Mouse (Mus musculus): ENCODE data around the gene Tmprss4. TPM values are rescaled to one million over a fixed set of nuclear protein-coding genes. Genes with fewer than 3 reads are reported as not detected.

Gene Tmprss4
- polyA plus RNA-seq, 1 experiment from 2014 or later, result not detected

DNA sequence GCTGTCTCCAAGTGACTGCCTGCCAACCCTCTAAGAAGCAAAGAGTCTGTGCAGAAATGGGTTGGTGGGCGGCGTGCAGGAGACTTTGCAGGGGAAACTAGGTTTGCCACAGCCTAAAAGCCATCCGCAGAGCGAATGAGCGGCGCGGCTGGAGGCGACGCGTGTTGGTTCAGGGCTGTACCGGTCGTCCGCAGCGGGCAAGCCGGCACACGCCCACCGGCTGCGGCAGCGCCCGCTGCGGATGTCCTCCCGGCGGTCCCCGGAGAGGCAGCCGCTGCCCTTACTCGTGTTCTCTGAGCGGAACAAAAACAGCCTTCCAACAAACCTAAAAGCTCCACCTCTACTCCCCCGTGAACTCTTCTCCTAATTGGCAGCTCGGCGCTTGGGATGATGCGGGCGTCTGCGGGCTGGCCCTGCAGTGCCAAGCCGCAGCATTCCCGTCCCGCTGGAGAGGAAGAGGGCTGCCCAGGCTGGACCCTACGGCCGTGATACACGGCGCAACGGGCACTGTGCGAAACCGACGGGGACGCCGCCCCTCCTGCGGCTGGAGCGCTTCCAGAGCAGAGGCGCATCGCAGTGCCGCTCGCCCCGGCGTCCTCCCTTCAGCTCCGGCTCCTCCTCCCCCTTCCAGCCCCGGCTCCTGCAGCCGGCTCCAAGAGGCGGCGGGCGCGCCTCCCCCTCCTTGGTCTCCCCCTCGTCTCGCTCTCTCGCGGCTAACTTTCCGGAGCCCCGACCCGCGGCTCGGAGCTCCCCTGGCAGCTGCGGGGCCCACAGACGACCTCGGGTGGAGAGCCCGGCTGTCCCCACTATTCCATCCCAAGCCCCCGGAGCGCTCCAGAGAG lies 65.5 kb downstream of the Tmprss4 start, which contains the start of gene Scn4b:
Gene Scn4b, plus strand, starts transcription at position 205 of the 842 bp plus-strand sequence.
- DNase-seq (ENCODE audit: low read depth, low spot score) (no peak), ATAC-seq (no peak)
- ChIA-PET CTCF (no interaction called here), POLR2A (no interaction called here)
- in situ Hi-C loops (cut with MboI; ENCODE audit: low pct_unique_long_range_greater_than_20kb), result loop anchor here (25.0 kb wide), 2 partner anchors 301 to 476 kb away; partner anchors contain the start of gene Treh
- TF ChIP-seq CTCF (IDR thresholded peaks at IDR 0.05), result no peak
- H3K27me3 ChIP-seq, result peaks cover 78% of the 10 kb centered on the region

- ATAC-seq (no peak), DNase-seq (ENCODE audit: low read depth, low spot score) (no peak)
- in situ Hi-C loops (cut with MboI; ENCODE audit: low pct_unique_long_range_greater_than_20kb), result loop anchor here (25.0 kb wide), 2 partner anchors 299 to 474 kb away; partner anchors contain the start of gene Treh
- ChIA-PET POLR2A (no interaction called here), CTCF (no interaction called here)
- TF ChIP-seq CTCF (IDR thresholded peaks at IDR 0.05), result no peak
- peaks cover 75% of the 10 kb centered on the region for H3K27me3 ChIP-seq
Observed at GRCm38 (mm10) chr9:45136442-45137169, 67.3 kb downstream of the Tmprss4 start.

DNA sequence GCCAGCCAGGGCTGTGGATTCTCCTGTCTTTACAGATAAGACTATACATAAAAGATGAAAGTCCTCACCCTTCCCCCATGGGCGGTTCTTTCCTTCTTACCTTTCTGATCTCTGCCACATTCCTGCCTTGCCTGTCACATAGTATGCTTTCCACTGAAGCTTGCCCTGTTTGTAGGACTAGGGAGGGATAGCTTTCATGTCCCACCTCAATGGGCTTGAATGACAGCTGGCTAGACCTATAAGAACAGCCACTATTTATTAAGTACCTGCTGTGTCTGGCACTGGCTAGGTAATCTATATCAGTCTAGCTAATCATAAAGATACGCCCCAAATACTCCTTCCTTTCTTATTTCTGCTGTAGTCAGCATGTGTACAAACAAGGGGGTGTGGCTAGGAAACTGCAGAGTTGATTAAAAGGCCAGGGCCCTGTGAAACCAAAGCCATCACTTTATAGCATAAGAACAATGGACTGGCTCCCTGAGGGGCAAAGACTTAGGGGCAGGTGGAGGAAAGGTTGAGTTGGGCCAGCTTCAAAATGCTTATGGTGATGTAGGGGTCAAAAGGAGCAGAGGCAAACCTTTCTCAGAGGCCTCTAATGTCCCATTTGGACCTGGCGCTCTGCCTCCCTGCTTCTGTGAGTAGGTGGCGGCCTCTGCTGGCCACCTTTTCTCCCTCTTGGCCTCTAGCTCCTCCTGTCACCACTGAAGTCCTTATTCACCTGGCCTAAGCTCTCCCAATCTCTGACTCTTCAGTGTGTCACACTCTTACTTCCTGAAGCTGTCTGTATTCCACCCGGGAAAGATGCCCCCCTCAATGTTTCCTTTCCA lies 70.2 kb downstream of the Tmprss4 start:
- peaks cover 56% of the 10 kb centered on the region for H3K27me3 ChIP-seq
- CTCF ChIA-PET, result interaction anchor here (1.1 to 1.9 kb wide), 3 partner anchors 11 to 13 kb away, joined by 3 to 5 read pairs (median 3); no protein-coding TSS in a partner anchor
- POLR2A ChIA-PET, result no interaction called here
- in situ Hi-C loops (cut with MboI; ENCODE audit: low pct_unique_long_range_greater_than_20kb), result loop anchor here (25.0 kb wide), 2 partner anchors 296 to 471 kb away; partner anchors contain the start of gene Treh
- no peak for TF ChIP-seq CTCF (IDR thresholded peaks at IDR 0.05)
- no peak for DNase-seq (ENCODE audit: low read depth, low spot score)
- no peak for ATAC-seq

GRCm38 (mm10) chr9:45130119-45130518 lies 73.8 kb downstream of the Tmprss4 start:
- H3K27me3 ChIP-seq, result peaks cover 31% of the 10 kb centered on the region
- ChIA-PET POLR2A (no interaction called here), CTCF (no interaction called here)
- no peak for TF ChIP-seq CTCF (IDR thresholded peaks at IDR 0.05)
- DNase-seq (ENCODE audit: low read depth, low spot score) (no peak), ATAC-seq (no peak)
- in situ Hi-C loops (cut with MboI; ENCODE audit: low pct_unique_long_range_greater_than_20kb), result loop anchor here (25.0 kb wide), 2 partner anchors 293 to 468 kb away; partner anchors contain the start of gene Treh

DNA sequence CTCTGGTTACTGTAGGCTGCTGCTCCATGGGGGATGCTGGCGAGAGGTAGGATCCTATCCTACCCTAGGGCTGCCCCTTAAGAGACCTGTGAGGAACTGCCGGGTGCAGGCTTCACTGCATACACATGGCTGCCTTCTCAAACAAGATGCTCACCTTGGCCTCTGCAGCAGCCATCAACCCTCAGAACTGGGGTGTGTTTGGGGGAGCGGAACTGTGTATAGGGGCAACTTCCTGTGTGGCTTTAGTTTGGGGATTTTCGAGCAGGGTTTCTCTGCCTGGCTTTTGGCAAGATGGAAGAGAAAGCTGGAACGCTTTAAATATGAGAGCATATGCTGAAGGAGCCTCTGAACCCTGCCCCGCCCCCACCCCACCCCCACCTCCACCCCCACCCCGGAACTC lies 77.0 kb downstream of the Tmprss4 start:
- ChIA-PET CTCF (no interaction called here), POLR2A (no interaction called here)
- in situ Hi-C loops (cut with MboI; ENCODE audit: low pct_unique_long_range_greater_than_20kb), result loop anchor here (25.0 kb wide), 2 partner anchors 290 to 465 kb away; partner anchors contain the start of gene Treh
- TF ChIP-seq CTCF (IDR thresholded peaks at IDR 0.05), result no peak
- peaks cover 32% of the 10 kb centered on the region for H3K27me3 ChIP-seq
- no peak for DNase-seq (ENCODE audit: low read depth, low spot score)
- no peak for ATAC-seq

DNA sequence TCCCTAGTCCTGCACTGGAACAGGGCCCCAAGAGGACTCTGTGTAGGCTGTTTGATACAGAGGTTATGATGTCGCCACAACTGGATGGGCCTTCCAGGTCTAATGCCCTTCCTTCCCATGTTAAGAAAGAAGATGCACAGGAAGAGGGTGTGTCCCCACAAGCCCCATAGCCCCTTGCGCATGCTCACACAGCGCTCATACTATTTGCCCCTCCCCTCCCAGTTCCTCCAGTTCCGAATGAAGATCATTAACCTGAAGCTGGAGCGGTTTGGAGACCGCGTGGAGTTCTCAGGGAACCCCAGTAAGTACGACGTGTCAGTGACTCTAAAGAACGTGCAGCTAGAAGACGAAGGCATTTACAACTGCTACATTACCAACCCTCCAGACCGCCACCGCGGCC lies 78.7 kb downstream of the Tmprss4 start:
- no peak for DNase-seq (ENCODE audit: low read depth, low spot score)
- in situ Hi-C loops (cut with MboI; ENCODE audit: low pct_unique_long_range_greater_than_20kb), result loop anchor here (25.0 kb wide), 2 partner anchors 288 to 463 kb away; partner anchors contain the start of gene Treh
- H3K27me3 ChIP-seq, result peaks cover 31% of the 10 kb centered on the region
- no peak for ATAC-seq
- TF ChIP-seq CTCF (IDR thresholded peaks at IDR 0.05), result no peak
- POLR2A ChIA-PET, result no interaction called here
- CTCF ChIA-PET, result no interaction called here

Other genes starting within 250 kb of the Tmprss4 start
- gene Ube4a, start 238.5 kb downstream of the Tmprss4 start, polyA plus RNA-seq (2021), result 44.1 TPM
- not detected for gene Cd3g, start 223.7 kb downstream of the Tmprss4 start, polyA plus RNA-seq (2021)
- not detected for gene Cd3d, start 222.3 kb downstream of the Tmprss4 start, polyA plus RNA-seq (2021)
- not detected for gene Cd3e, start 194.5 kb downstream of the Tmprss4 start, polyA plus RNA-seq (2021)
- gene Mpzl2, start 164.3 kb downstream of the Tmprss4 start, polyA plus RNA-seq (2021), result not detected
- gene Mpzl3, start 148.9 kb downstream of the Tmprss4 start, polyA plus RNA-seq (2021), result 3.1 TPM
- not detected for gene Jaml, start 124.9 kb downstream of the Tmprss4 start, polyA plus RNA-seq (2021)
- not detected for gene Scn2b, start 86.3 kb downstream of the Tmprss4 start, polyA plus RNA-seq (2021)
- gene Scn4b, start 65.7 kb downstream of the Tmprss4 start, polyA plus RNA-seq (2021), result not detected
- not detected for gene BC049352, start 22.1 kb downstream of the Tmprss4 start, polyA plus RNA-seq (2021)
- not detected for gene Il10ra, start 65.1 kb upstream of the Tmprss4 start, polyA plus RNA-seq (2021)
- not detected for gene Tmprss13, start 115.0 kb upstream of the Tmprss4 start, polyA plus RNA-seq (2021)
- 0.03 TPM for gene Fxyd6, start 166.1 kb upstream of the Tmprss4 start, polyA plus RNA-seq (2021)
- gene Fxyd2, start 195.6 kb upstream of the Tmprss4 start, polyA plus RNA-seq (2021), result 121 TPM
- gene Dscaml1, start 222.5 kb upstream of the Tmprss4 start, polyA plus RNA-seq (2021), result 0.01 TPM